Mouse (Mus musculus) myocyte (in vitro differentiated cells): ENCODE measurements at regions not wholly inside any gene's neighbourhood (a gene's known extent, or its start where the extent isn't known, plus 50 kb on each side); places are given as distances from the start of the nearest gene placed in this dataset.

ENCODE experiments used
- CEBPB ChIP-seq: IDR thresholded peaks from 2 replicates; pipeline ENCODE4 v1.6.1; 2011; ENCODE audit warnings: mild to moderate bottlenecking, moderate library complexity; ENCODE audit not compliant: poor library complexity, insufficient read depth, severe bottlenecking
- E2F4 ChIP-seq: IDR thresholded peaks from one replicate; pipeline ENCODE4 v1.6.1; 2011; ENCODE audit warnings: mild to moderate bottlenecking, control low read depth, moderate library complexity; ENCODE audit not compliant: insufficient read depth
- MAX ChIP-seq: IDR thresholded peaks from one replicate; pipeline ENCODE4 v1.6.1; 2011; ENCODE audit warnings: low read depth, mild to moderate bottlenecking, control low read depth
- MYOD1 ChIP-seq, 3 experiments: IDR thresholded peaks; one replicate each; pipeline ENCODE4 v1.6.1; 2011; ENCODE audit warnings: control low read depth in 2 of 3, low read depth in 2 of 3, mild to moderate bottlenecking in 2 of 3, moderate library complexity in 1 of 3; ENCODE audit not compliant: insufficient read length in 2 of 3, control insufficient read depth in 1 of 3
- MYOG ChIP-seq, 3 experiments: IDR thresholded peaks; one replicate each; pipeline ENCODE4 v1.6.1; 2011; ENCODE audit warnings: control low read depth in 2 of 3, low read depth in 2 of 3, mild to moderate bottlenecking in 2 of 3; ENCODE audit not compliant: insufficient read length in 2 of 3, control insufficient read depth in 1 of 3, insufficient read depth in 1 of 3
- POLR2A ChIP-seq: IDR thresholded peaks from one replicate; pipeline ENCODE4 v1.6.1; 2011; ENCODE audit warnings: low read depth, mild to moderate bottlenecking, control low read depth, moderate library complexity; ENCODE audit not compliant: insufficient read length
- POLR2AphosphoS2 ChIP-seq: IDR thresholded peaks from one replicate; pipeline ENCODE4 v1.6.1; 2011; ENCODE audit warnings: low read depth, control low read depth; ENCODE audit not compliant: insufficient read length
- REST ChIP-seq: IDR thresholded peaks from one replicate; pipeline ENCODE4 v1.6.1; 2011; ENCODE audit warnings: mild to moderate bottlenecking, control low read depth, moderate library complexity; ENCODE audit not compliant: insufficient read depth, insufficient read length
- SRF ChIP-seq: IDR thresholded peaks from one replicate; pipeline ENCODE4 v1.6.1; 2011; ENCODE audit warnings: low read depth; ENCODE audit not compliant: control insufficient read depth, insufficient read length
- TCF12 ChIP-seq: IDR thresholded peaks from one replicate; pipeline ENCODE4 v1.6.1; 2011; ENCODE audit warnings: mild to moderate bottlenecking, control low read depth; ENCODE audit not compliant: poor library complexity, insufficient read depth, severe bottlenecking
- USF1 ChIP-seq: IDR thresholded peaks from one replicate; pipeline ENCODE4 v1.6.1; 2011; ENCODE audit warnings: low read depth, mild to moderate bottlenecking, control low read depth, moderate library complexity

- TF ChIP-seq POLR2A (no peak), TCF12 (no peak), MYOD1 (IDR thresholded peaks at IDR 0.05; ENCODE audit: control insufficient read depth in 1 of 3, insufficient read length in 2 of 3, low read depth in 2 of 3) (no peak), MAX (no peak), USF1 (no peak), SRF (no peak), REST (no peak), POLR2AphosphoS2 (no peak), E2F4 (no peak), MYOG (IDR thresholded peaks at IDR 0.05; ENCODE audit: control insufficient read depth in 1 of 3, insufficient read depth in 1 of 3, insufficient read length in 2 of 3, low read depth in 2 of 3) (no peak), CEBPB (no peak)
These were observed 392.5 kb downstream of the Lipi start for GRCm38 (mm10) chr16:75193404-75193803.
